Mouse (Mus musculus) B cell, adult 67 days (primary cell): ENCODE data around the gene Wdr43. TPM values are rescaled to one million over a fixed set of nuclear protein-coding genes. Genes with fewer than 3 reads are reported as not detected.

Experiments
- total RNA-seq, 2 experiments: library from RNA; stranded (reverse); gene quantifications; 4 replicates each; pipeline ENCODE4 v1.2.4; 2023

Wdr43 gene
- total RNA-seq: 100 to 1,000 TPM; 125 to 142 TPM

GRCm38 (mm10) chr17:71615638-71616318, at the start of gene Wdr43:
Wdr43 (plus strand) TSS chr17:71615895.

GRCm38 (mm10) chr17:71673092-71673491, 57.4 kb downstream of the Wdr43 start, which contains the start of gene Togaram2:
Togaram2 (plus strand) TSS chr17:71673261.

Other genes starting within 250 kb of the Wdr43 start
- 10 to 100 TPM; 28.4 to 34.2 TPM for gene Gm4707, start 156.0 kb upstream of the Wdr43 start, total RNA-seq
- gene Smchd1, start 140.6 kb upstream of the Wdr43 start, total RNA-seq: 100 to 1,000 TPM; 235 to 239 TPM
- 10 to 100 TPM; 12.8 to 14.5 TPM for gene Ndc80, start 89.0 kb upstream of the Wdr43 start, total RNA-seq
- gene Spdya, start 63.8 kb upstream of the Wdr43 start, total RNA-seq: not detected
- not detected for gene Togaram2, start 57.4 kb downstream of the Wdr43 start, total RNA-seq
- not detected for gene Pcare, start 137.0 kb downstream of the Wdr43 start, total RNA-seq
- not detected for gene Clip4, start 152.6 kb downstream of the Wdr43 start, total RNA-seq